Mouse (Mus musculus) B cell, adult 2 months (primary cell): ENCODE measurements around the gene Thegl.
"Not testable (repeated sequence)": the region's sequence is repeated elsewhere in the genome, so short reads cannot be mapped to it uniquely, and the experiment has no call there.

Experiments used
- DNase-seq, 2 experiments: peaks; one replicate each; pipeline ENCODE4 v3.0.0; 2022

Thegl gene

GRCm38 (mm10) chr5:77056881-77057440 is 41.1 kb downstream of the Thegl start:
- no peak for DNase-seq

GRCm38 (mm10) chr5:77060363-77060762 is 44.5 kb downstream of the Thegl start:
- no peak for DNase-seq

GRCm38 (mm10) chr5:77061372-77062038 is 45.7 kb downstream of the Thegl start:
- DNase-seq, result peak; percentile 83 to 86

GRCm38 (mm10) chr5:77067321-77067720 is 51.5 kb downstream of the Thegl start:
- no peak for DNase-seq

GRCm38 (mm10) chr5:77070987-77071386 is 55.2 kb downstream of the Thegl start:
- no peak for DNase-seq

- no peak for DNase-seq
Observed at GRCm38 (mm10) chr5:77071626-77072025, 55.8 kb downstream of the Thegl start.

- no peak for DNase-seq
Observed at GRCm38 (mm10) chr5:77073794-77074193, 58.0 kb downstream of the Thegl start.

- no peak for DNase-seq
Observed at GRCm38 (mm10) chr5:77074914-77075313, 59.1 kb downstream of the Thegl start.

GRCm38 (mm10) chr5:77075951-77076350 is 60.1 kb downstream of the Thegl start:
- DNase-seq, result no peak

- DNase-seq, result no peak
Observed at GRCm38 (mm10) chr5:77080761-77081160, 64.9 kb downstream of the Thegl start.

GRCm38 (mm10) chr5:77082735-77083134 is 66.9 kb downstream of the Thegl start:
- DNase-seq, result no peak

GRCm38 (mm10) chr5:77084418-77084817 is 68.6 kb downstream of the Thegl start:
- DNase-seq, result no peak

- no peak for DNase-seq
Observed at GRCm38 (mm10) chr5:77085753-77086450, 70.1 kb downstream of the Thegl start.

GRCm38 (mm10) chr5:77086541-77086940 is 70.7 kb downstream of the Thegl start:
- DNase-seq, result no peak

GRCm38 (mm10) chr5:77087122-77087521 is 71.3 kb downstream of the Thegl start:
- no peak for DNase-seq

GRCm38 (mm10) chr5:77089294-77089693 is 73.5 kb downstream of the Thegl start:
- peak; percentile 71 to 73 for DNase-seq

- DNase-seq, result no peak
Observed at GRCm38 (mm10) chr5:77089901-77090300, 74.1 kb downstream of the Thegl start.

GRCm38 (mm10) chr5:77090521-77091096 is 74.8 kb downstream of the Thegl start:
- DNase-seq, result no peak

GRCm38 (mm10) chr5:77091923-77092322 is 76.1 kb downstream of the Thegl start:
- DNase-seq, result no peak

- DNase-seq, result peak; percentile 55 to 64
Observed at GRCm38 (mm10) chr5:77092531-77092930, 76.7 kb downstream of the Thegl start.

GRCm38 (mm10) chr5:77093961-77094360 is 78.1 kb downstream of the Thegl start:
- DNase-seq, result no peak

GRCm38 (mm10) chr5:77094510-77095491 is 79.0 kb downstream of the Thegl start:
- DNase-seq, result peak; percentile 75 to 76

- DNase-seq, result not testable (repeated sequence)
Observed at GRCm38 (mm10) chr5:77096194-77096593, 80.4 kb downstream of the Thegl start.
